Mouse (Mus musculus): Measurements from ENCODE around the gene Abhd17b. TPM values are rescaled to one million over a fixed set of nuclear protein-coding genes. Genes with fewer than 3 reads are reported as not detected.

Abhd17b gene
- polyA plus RNA-seq, 1 experiment from 2014 or later: 55.3 TPM

- H3K9me3 ChIP-seq (ENCODE audit: control insufficient read depth, low read length): no peaks in the 10 kb centered on the region
- no peaks in the 10 kb centered on the region for H3K36me3 ChIP-seq (ENCODE audit: control insufficient read depth, insufficient read depth, low read length)
- no peak overlapping the region for H3K9ac ChIP-seq (ENCODE audit: low read length)
- DNase-seq (ENCODE audit: low spot score, missing footprints) (no peak), ATAC-seq (ENCODE audit: low FRiP score) (no peak)
- H3K27ac ChIP-seq (ENCODE audit: low read depth, low read length): no peak overlapping the region
- H3K4me1 ChIP-seq (ENCODE audit: control insufficient read depth, insufficient read depth, low read length): no peaks in the 10 kb centered on the region
- no peaks in the 10 kb centered on the region for H3K27me3 ChIP-seq (ENCODE audit: control insufficient read depth, insufficient read depth, low read length)
- no peak overlapping the region for H3K4me3 ChIP-seq (ENCODE audit: low read depth, low read length)
- H3K4me2 ChIP-seq: no peak overlapping the region
- WGBS: 98% methylated on average over 17 of the region's 17 CpGs
These were observed 21.5 kb downstream of the Abhd17b start for GRCm38 (mm10) chr19:21674354-21675096.

- Histone ChIP-seq H3K9me3 (ENCODE audit: control insufficient read depth, low read length) (no peaks in the 10 kb centered on the region), H3K36me3 (ENCODE audit: control insufficient read depth, insufficient read depth, low read length) (0 out of 2 replicates have a peak, but pooled peaks cover 6% of the 10 kb centered on the region), H3K4me1 (ENCODE audit: control insufficient read depth, insufficient read depth, low read length) (no peaks in the 10 kb centered on the region), H3K27me3 (ENCODE audit: control insufficient read depth, insufficient read depth, low read length) (no peaks in the 10 kb centered on the region), H3K27ac (ENCODE audit: low read depth, low read length) (no peak overlapping the region), H3K4me3 (ENCODE audit: low read depth, low read length) (no peak overlapping the region), H3K4me2 (no peak overlapping the region), H3K9ac (ENCODE audit: low read length) (no peak overlapping the region)
- 96% methylated on average over 3 of the region's 3 CpGs for WGBS
- ATAC-seq (ENCODE audit: low FRiP score) (no peak), DNase-seq (ENCODE audit: low spot score, missing footprints) (no peak)
These were observed 27.1 kb downstream of the Abhd17b start for GRCm38 (mm10) chr19:21680091-21680490.

GRCm38 (mm10) chr19:21680986-21681385 is 28.0 kb downstream of the Abhd17b start:
- 96% methylated on average over 10 of the region's 10 CpGs for WGBS
- no peak for ATAC-seq (ENCODE audit: low FRiP score)

GRCm38 (mm10) chr19:21713260-21714031 is 60.5 kb downstream of the Abhd17b start:
- Histone ChIP-seq H3K9ac (ENCODE audit: low read length) (no peak overlapping the region), H3K4me3 (ENCODE audit: low read depth, low read length) (no peak overlapping the region), H3K27ac (ENCODE audit: low read depth, low read length) (no peak overlapping the region), H3K27me3 (ENCODE audit: control insufficient read depth, insufficient read depth, low read length) (no peaks in the 10 kb centered on the region), H3K4me1 (ENCODE audit: control insufficient read depth, insufficient read depth, low read length) (no peaks in the 10 kb centered on the region), H3K9me3 (ENCODE audit: control insufficient read depth, low read length) (no peaks in the 10 kb centered on the region), H3K4me2 (no peak overlapping the region), H3K36me3 (ENCODE audit: control insufficient read depth, insufficient read depth, low read length) (no peaks in the 10 kb centered on the region)
- ATAC-seq (ENCODE audit: low FRiP score) (no peak), DNase-seq (ENCODE audit: low spot score, missing footprints) (no peak)
- 75% methylated on average over 3 of the region's 3 CpGs for WGBS

More at GRCm38 (mm10) chr19:21680986-21681385, 28.0 kb downstream of the Abhd17b start:
- no peak overlapping the region for H3K4me3 ChIP-seq (ENCODE audit: low read depth, low read length)
- 0 out of 2 replicates have a peak, but pooled peaks cover 6% of the 10 kb centered on the region for H3K36me3 ChIP-seq (ENCODE audit: control insufficient read depth, insufficient read depth, low read length)
- no peak overlapping the region for H3K4me2 ChIP-seq
- no peaks in the 10 kb centered on the region for H3K4me1 ChIP-seq (ENCODE audit: control insufficient read depth, insufficient read depth, low read length)
- H3K9ac ChIP-seq (ENCODE audit: low read length): no peak overlapping the region
- DNase-seq (ENCODE audit: low spot score, missing footprints): no peak
- H3K9me3 ChIP-seq (ENCODE audit: control insufficient read depth, low read length): no peaks in the 10 kb centered on the region
- H3K27ac ChIP-seq (ENCODE audit: low read depth, low read length): no peak overlapping the region
- no peaks in the 10 kb centered on the region for H3K27me3 ChIP-seq (ENCODE audit: control insufficient read depth, insufficient read depth, low read length)

GRCm38 (mm10) chr19:21714278-21714883 is 61.4 kb downstream of the Abhd17b start:
- Histone ChIP-seq H3K27me3 (ENCODE audit: control insufficient read depth, insufficient read depth, low read length) (no peaks in the 10 kb centered on the region), H3K27ac (ENCODE audit: low read depth, low read length) (no peak overlapping the region), H3K9me3 (ENCODE audit: control insufficient read depth, low read length) (no peaks in the 10 kb centered on the region), H3K4me2 (no peak overlapping the region), H3K9ac (ENCODE audit: low read length) (no peak overlapping the region), H3K36me3 (ENCODE audit: control insufficient read depth, insufficient read depth, low read length) (no peaks in the 10 kb centered on the region), H3K4me3 (ENCODE audit: low read depth, low read length) (no peak overlapping the region), H3K4me1 (ENCODE audit: control insufficient read depth, insufficient read depth, low read length) (no peaks in the 10 kb centered on the region)
- DNase-seq (ENCODE audit: low spot score, missing footprints): no peak
- 85% methylated on average over 10 of the region's 10 CpGs for WGBS
- ATAC-seq (ENCODE audit: low FRiP score): no peak

- no peak for DNase-seq (ENCODE audit: low spot score, missing footprints)
- no peaks in the 10 kb centered on the region for H3K27me3 ChIP-seq (ENCODE audit: control insufficient read depth, insufficient read depth, low read length)
- 89% methylated on average over 10 of the region's 10 CpGs for WGBS
These were observed 62.0 kb downstream of the Abhd17b start for GRCm38 (mm10) chr19:21715005-21715442.

GRCm38 (mm10) chr19:21715515-21715914 is 62.5 kb downstream of the Abhd17b start:
- Histone ChIP-seq H3K4me2 (no peak overlapping the region), H3K4me3 (ENCODE audit: low read depth, low read length) (no peak overlapping the region), H3K4me1 (ENCODE audit: control insufficient read depth, insufficient read depth, low read length) (no peaks in the 10 kb centered on the region), H3K9me3 (ENCODE audit: control insufficient read depth, low read length) (no peaks in the 10 kb centered on the region), H3K27me3 (ENCODE audit: control insufficient read depth, insufficient read depth, low read length) (no peaks in the 10 kb centered on the region), H3K36me3 (ENCODE audit: control insufficient read depth, insufficient read depth, low read length) (no peaks in the 10 kb centered on the region), H3K27ac (ENCODE audit: low read depth, low read length) (no peak overlapping the region), H3K9ac (ENCODE audit: low read length) (no peak overlapping the region)
- 94% methylated on average over 9 of the region's 9 CpGs for WGBS
- DNase-seq (ENCODE audit: low spot score, missing footprints) (no peak), ATAC-seq (ENCODE audit: low FRiP score) (no peak)

More at GRCm38 (mm10) chr19:21715005-21715442, 62.0 kb downstream of the Abhd17b start:
- Histone ChIP-seq H3K4me3 (ENCODE audit: low read depth, low read length) (no peak overlapping the region), H3K4me1 (ENCODE audit: control insufficient read depth, insufficient read depth, low read length) (no peaks in the 10 kb centered on the region), H3K27ac (ENCODE audit: low read depth, low read length) (no peak overlapping the region), H3K9ac (ENCODE audit: low read length) (no peak overlapping the region), H3K36me3 (ENCODE audit: control insufficient read depth, insufficient read depth, low read length) (no peaks in the 10 kb centered on the region), H3K4me2 (no peak overlapping the region), H3K9me3 (ENCODE audit: control insufficient read depth, low read length) (no peaks in the 10 kb centered on the region)
- no peak for ATAC-seq (ENCODE audit: low FRiP score)

GRCm38 (mm10) chr19:21716456-21716855 is 63.5 kb downstream of the Abhd17b start:
- Histone ChIP-seq H3K9me3 (ENCODE audit: control insufficient read depth, low read length) (no peaks in the 10 kb centered on the region), H3K4me2 (no peak overlapping the region), H3K4me1 (ENCODE audit: control insufficient read depth, insufficient read depth, low read length) (no peaks in the 10 kb centered on the region), H3K36me3 (ENCODE audit: control insufficient read depth, insufficient read depth, low read length) (no peaks in the 10 kb centered on the region), H3K27me3 (ENCODE audit: control insufficient read depth, insufficient read depth, low read length) (no peaks in the 10 kb centered on the region), H3K4me3 (ENCODE audit: low read depth, low read length) (no peak overlapping the region), H3K9ac (ENCODE audit: low read length) (no peak overlapping the region), H3K27ac (ENCODE audit: low read depth, low read length) (no peak overlapping the region)
- ATAC-seq (ENCODE audit: low FRiP score) (no peak), DNase-seq (ENCODE audit: low spot score, missing footprints) (no peak)
- 90% methylated on average over 3 of the region's 3 CpGs for WGBS

GRCm38 (mm10) chr19:21719206-21719605 is 66.2 kb downstream of the Abhd17b start:
- H3K36me3 ChIP-seq (ENCODE audit: control insufficient read depth, insufficient read depth, low read length): no peaks in the 10 kb centered on the region
- WGBS: 87% methylated on average over 3 of the region's 3 CpGs

More at GRCm38 (mm10) chr19:21719206-21719605, 66.2 kb downstream of the Abhd17b start:
- H3K4me2 ChIP-seq: no peak overlapping the region
- no peak overlapping the region for H3K4me3 ChIP-seq (ENCODE audit: low read depth, low read length)
- H3K27ac ChIP-seq (ENCODE audit: low read depth, low read length): no peak overlapping the region
- H3K27me3 ChIP-seq (ENCODE audit: control insufficient read depth, insufficient read depth, low read length): no peaks in the 10 kb centered on the region
- H3K9ac ChIP-seq (ENCODE audit: low read length): no peak overlapping the region
- DNase-seq (ENCODE audit: low spot score, missing footprints) (no peak), ATAC-seq (ENCODE audit: low FRiP score) (no peak)
- peaks cover 5% of the 10 kb centered on the region for H3K9me3 ChIP-seq (ENCODE audit: control insufficient read depth, low read length)
- no peaks in the 10 kb centered on the region for H3K4me1 ChIP-seq (ENCODE audit: control insufficient read depth, insufficient read depth, low read length)

All from midbrain, embryonic 11.5 days (tissue).